Mouse (Mus musculus): Measurements from ENCODE around the gene Crb2. TPM values are rescaled to one million over a fixed set of nuclear protein-coding genes. Genes with fewer than 3 reads are reported as not detected.

Gene Crb2
- polyA plus RNA-seq, 1 experiment from 2014 or later, result 0.39 TPM

- ATAC-seq (ENCODE audit: low read depth), result no peak
- 52% methylated on average over 3 of the region's 3 CpGs for WGBS (ENCODE audit: insufficient replicate concordance)
- H3K4me1 ChIP-seq (replicated peaks), result peaks cover 15% of the 10 kb centered on the region
These were observed 8.3 kb upstream of the Crb2 start for GRCm38 (mm10) chr2:37767739-37768138.

GRCm38 (mm10) chr2:37768903-37769302 lies 7.1 kb upstream of the Crb2 start:
- no peak overlapping the region for H3K27ac ChIP-seq
- 69% methylated on average over 2 of the region's 2 CpGs for WGBS (ENCODE audit: insufficient replicate concordance)
- no peak for DNase-seq
- no peak for ATAC-seq (ENCODE audit: low read depth)
- no peak overlapping the region for H3K4me3 ChIP-seq (replicated peaks)
- no peaks in the 10 kb centered on the region for H3K36me3 ChIP-seq
- no peaks in the 10 kb centered on the region for H3K9me3 ChIP-seq (replicated peaks)
- peaks cover 12% of the 10 kb centered on the region; the same call in 1 of the 2 replicates for H3K27me3 ChIP-seq
- H3K9ac ChIP-seq, result no peak overlapping the region
- peaks cover 15% of the 10 kb centered on the region for H3K4me1 ChIP-seq (replicated peaks)
- H3K4me2 ChIP-seq, result no peak overlapping the region

More at GRCm38 (mm10) chr2:37767739-37768138, 8.3 kb upstream of the Crb2 start:
- DNase-seq, result no peak
- no peaks in the 10 kb centered on the region for H3K9me3 ChIP-seq (replicated peaks)
- no peak overlapping the region for H3K4me3 ChIP-seq (replicated peaks)
- H3K36me3 ChIP-seq, result no peaks in the 10 kb centered on the region
- no peak overlapping the region for H3K27ac ChIP-seq
- no peak overlapping the region for H3K9ac ChIP-seq
- H3K4me2 ChIP-seq, result no peak overlapping the region
- H3K27me3 ChIP-seq, result peaks cover 8% of the 10 kb centered on the region; the same call in 1 of the 2 replicates

GRCm38 (mm10) chr2:37769793-37770192 lies 6.3 kb upstream of the Crb2 start:
- H3K27ac ChIP-seq, result no peak overlapping the region
- no peak overlapping the region for H3K4me2 ChIP-seq
- H3K36me3 ChIP-seq, result no peaks in the 10 kb centered on the region
- ATAC-seq (ENCODE audit: low read depth) (no peak), DNase-seq (no peak)
- no peak overlapping the region for H3K4me3 ChIP-seq (replicated peaks)
- no peak overlapping the region for H3K9ac ChIP-seq
- 77% methylated on average over 8 of the region's 8 CpGs for WGBS (ENCODE audit: insufficient replicate concordance)
- peaks cover 13% of the 10 kb centered on the region for H3K4me1 ChIP-seq (replicated peaks)
- H3K9me3 ChIP-seq (replicated peaks), result no peaks in the 10 kb centered on the region
- H3K27me3 ChIP-seq, result peaks cover 16% of the 10 kb centered on the region; the same call in 1 of the 2 replicates

- Histone ChIP-seq H3K4me3 (replicated peaks) (peak overlapping the region; percentile 48), H3K9ac (peak overlapping the region; percentile 41)
These were observed 4.3 kb upstream of the Crb2 start for GRCm38 (mm10) chr2:37771618-37772285.

GRCm38 (mm10) chr2:37774571-37774970 lies 1.5 kb upstream of the Crb2 start:
- Histone ChIP-seq H3K9ac (no peak overlapping the region), H3K4me2 (no peak overlapping the region), H3K36me3 (no peaks in the 10 kb centered on the region), H3K27me3 (peaks cover 45% of the 10 kb centered on the region), H3K4me1 (replicated peaks) (peaks cover 37% of the 10 kb centered on the region), H3K27ac (no peak overlapping the region), H3K4me3 (replicated peaks) (no peak overlapping the region), H3K9me3 (replicated peaks) (no peaks in the 10 kb centered on the region)
- no peak for ATAC-seq (ENCODE audit: low read depth)
- 16% methylated on average over 5 of the region's 5 CpGs for WGBS (ENCODE audit: insufficient replicate concordance)
- no peak for DNase-seq

More at GRCm38 (mm10) chr2:37771618-37772285, 4.3 kb upstream of the Crb2 start:
- under 1% methylated on average over 18 of the region's 18 CpGs for WGBS (ENCODE audit: insufficient replicate concordance)
- DNase-seq (peak; percentile 69), ATAC-seq (ENCODE audit: low read depth) (peak; percentile 45)
- H3K36me3 ChIP-seq, result no peaks in the 10 kb centered on the region
- peaks cover 31% of the 10 kb centered on the region for H3K27me3 ChIP-seq
- peaks cover 18% of the 10 kb centered on the region for H3K4me1 ChIP-seq (replicated peaks)
- H3K9me3 ChIP-seq (replicated peaks), result no peaks in the 10 kb centered on the region
- no peak overlapping the region for H3K27ac ChIP-seq
- peak overlapping the region; percentile 62 for H3K4me2 ChIP-seq

- no peak for ATAC-seq (ENCODE audit: low read depth)
- H3K27ac ChIP-seq, result no peak overlapping the region
- no peak for DNase-seq
- peaks cover 53% of the 10 kb centered on the region for H3K27me3 ChIP-seq
- no peaks in the 10 kb centered on the region for H3K36me3 ChIP-seq
- WGBS (ENCODE audit: insufficient replicate concordance), result 27% methylated on average over 20 of the region's 20 CpGs
- no peaks in the 10 kb centered on the region for H3K9me3 ChIP-seq (replicated peaks)
- H3K4me1 ChIP-seq (replicated peaks), result peaks cover 48% of the 10 kb centered on the region
- peak overlapping the region; percentile 56 for H3K4me2 ChIP-seq
- H3K9ac ChIP-seq, result 0 out of 2 replicates have a peak overlapping the region, but pooled peaks have one; percentile 44
- H3K4me3 ChIP-seq (replicated peaks), result peak overlapping the region; percentile 30
These were observed 762 bp downstream of the Crb2 start for GRCm38 (mm10) chr2:37776611-37777411.

GRCm38 (mm10) chr2:37777958-37778720 lies 2.1 kb downstream of the Crb2 start:
- peaks cover 48% of the 10 kb centered on the region for H3K4me1 ChIP-seq (replicated peaks)
- H3K4me3 ChIP-seq (replicated peaks), result no peak overlapping the region
- H3K9me3 ChIP-seq (replicated peaks), result no peaks in the 10 kb centered on the region
- H3K27me3 ChIP-seq, result peaks cover 51% of the 10 kb centered on the region
- H3K27ac ChIP-seq, result no peak overlapping the region
- WGBS (ENCODE audit: insufficient replicate concordance), result 55% methylated on average over 10 of the region's 10 CpGs
- no peaks in the 10 kb centered on the region for H3K36me3 ChIP-seq
- ATAC-seq (ENCODE audit: low read depth) (no peak), DNase-seq (no peak)
- no peak overlapping the region for H3K9ac ChIP-seq
- H3K4me2 ChIP-seq, result no peak overlapping the region

- no peaks in the 10 kb centered on the region for H3K9me3 ChIP-seq (replicated peaks)
- H3K36me3 ChIP-seq, result no peaks in the 10 kb centered on the region
- peak; percentile 82 for DNase-seq
- no peak overlapping the region for H3K27ac ChIP-seq
- H3K4me3 ChIP-seq (replicated peaks), result no peak overlapping the region; the same call in 1 of the 2 replicates
- H3K4me2 ChIP-seq, result peak overlapping the region; percentile 55
- 2% methylated on average over 14 of the region's 14 CpGs for WGBS (ENCODE audit: insufficient replicate concordance)
- 0 out of 2 replicates have a peak overlapping the region, but pooled peaks have one; percentile 5 for H3K9ac ChIP-seq
- peaks cover 54% of the 10 kb centered on the region for H3K27me3 ChIP-seq
- peaks cover 48% of the 10 kb centered on the region for H3K4me1 ChIP-seq (replicated peaks)
- ATAC-seq (ENCODE audit: low read depth), result peak; percentile 97
These were observed 4.4 kb downstream of the Crb2 start for GRCm38 (mm10) chr2:37780270-37780929.

GRCm38 (mm10) chr2:37781421-37781820 lies 5.4 kb downstream of the Crb2 start:
- Histone ChIP-seq H3K4me2 (no peak overlapping the region), H3K36me3 (no peaks in the 10 kb centered on the region), H3K9ac (no peak overlapping the region), H3K9me3 (replicated peaks) (no peaks in the 10 kb centered on the region), H3K4me1 (replicated peaks) (peaks cover 39% of the 10 kb centered on the region), H3K27me3 (peaks cover 54% of the 10 kb centered on the region), H3K27ac (no peak overlapping the region), H3K4me3 (replicated peaks) (no peak overlapping the region)
- DNase-seq (no peak), ATAC-seq (ENCODE audit: low read depth) (no peak)
- WGBS (ENCODE audit: insufficient replicate concordance), result 52% methylated on average over 3 of the region's 3 CpGs

GRCm38 (mm10) chr2:37782002-37782401 lies 6.0 kb downstream of the Crb2 start:
- no peaks in the 10 kb centered on the region for H3K36me3 ChIP-seq
- no peak overlapping the region for H3K4me2 ChIP-seq
- ATAC-seq (ENCODE audit: low read depth) (no peak), DNase-seq (no peak)
- H3K9me3 ChIP-seq (replicated peaks), result no peaks in the 10 kb centered on the region
- peaks cover 34% of the 10 kb centered on the region for H3K4me1 ChIP-seq (replicated peaks)
- H3K27ac ChIP-seq, result no peak overlapping the region
- WGBS (ENCODE audit: insufficient replicate concordance), result 45% methylated on average over 7 of the region's 7 CpGs
- no peak overlapping the region for H3K4me3 ChIP-seq (replicated peaks)
- peaks cover 54% of the 10 kb centered on the region for H3K27me3 ChIP-seq
- no peak overlapping the region for H3K9ac ChIP-seq

Measured in liver, embryonic 13.5 days (tissue).